Mouse (Mus musculus): ENCODE measurements around the gene Etfb. TPM values are rescaled to one million over a fixed set of nuclear protein-coding genes. Genes with fewer than 3 reads are reported as not detected.

Etfb gene
- total and polyA plus RNA-seq, 3 experiments = 60.1 to 218 (median 92.3) TPM

- H3K36me3 ChIP-seq (replicated peaks) = no peaks in the 10 kb centered on the region
- H3K27me3 ChIP-seq (ENCODE audit: insufficient read depth, low read length) = peaks cover 2% of the 10 kb centered on the region; the same call in 1 of the 2 replicates
- DNase-seq (ENCODE audit: low spot score) (no peak), ATAC-seq (ENCODE audit: extremely low read depth, insufficient number of reproducible peaks, low FRiP score, poor library complexity, severe bottlenecking) (no peak)
- H3K4me3 ChIP-seq (ENCODE audit: low read depth, low read length) = no peak overlapping the region
- no peak for TF ChIP-seq GATA2 (IDR thresholded peaks at IDR 0.05; ENCODE audit: borderline replicate concordance, low read depth, low read length)
- TF ChIP-seq POLR2AphosphoS5 (IDR thresholded peaks at IDR 0.05; ENCODE audit: insufficient replicate concordance, low read depth, low read length) = no peak
- TF ChIP-seq TAL1 (conservative IDR thresholded peaks at IDR 0.05; ENCODE audit: low read depth, low read length) = no peak
- TF ChIP-seq CTCF (IDR thresholded peaks at IDR 0.05; ENCODE audit: low read depth, low read length) = no peak
- TF ChIP-seq GATA1 (IDR thresholded peaks at IDR 0.05; ENCODE audit: borderline replicate concordance, low read length) = no peak
- H3K4me1 ChIP-seq (ENCODE audit: insufficient read depth, low read depth, low read length) = no peaks in the 10 kb centered on the region
- H3K9me3 ChIP-seq (replicated peaks) = no peaks in the 10 kb centered on the region
These were observed 39.4 kb downstream of the Etfb start for GRCm38 (mm10) chr7:43483236-43483635.

- Histone ChIP-seq H3K4me1 (ENCODE audit: insufficient read depth, low read depth, low read length) (no peaks in the 10 kb centered on the region), H3K27me3 (ENCODE audit: insufficient read depth, low read length) (no peaks in the 10 kb centered on the region), H3K9me3 (replicated peaks) (no peaks in the 10 kb centered on the region), H3K36me3 (replicated peaks) (no peaks in the 10 kb centered on the region), H3K4me3 (ENCODE audit: low read depth, low read length) (no peak overlapping the region)
- ATAC-seq (ENCODE audit: extremely low read depth, insufficient number of reproducible peaks, low FRiP score, poor library complexity, severe bottlenecking) (no peak), DNase-seq (ENCODE audit: low spot score) (no peak)
- TF ChIP-seq POLR2AphosphoS5 (IDR thresholded peaks at IDR 0.05; ENCODE audit: insufficient replicate concordance, low read depth, low read length) = no peak
- TF ChIP-seq GATA1 (IDR thresholded peaks at IDR 0.05; ENCODE audit: borderline replicate concordance, low read length) = no peak
- TF ChIP-seq TAL1 (conservative IDR thresholded peaks at IDR 0.05; ENCODE audit: low read depth, low read length) = no peak
- no peak for TF ChIP-seq GATA2 (IDR thresholded peaks at IDR 0.05; ENCODE audit: borderline replicate concordance, low read depth, low read length)
- TF ChIP-seq CTCF (IDR thresholded peaks at IDR 0.05; ENCODE audit: low read depth, low read length) = no peak
These were observed 44.8 kb downstream of the Etfb start for GRCm38 (mm10) chr7:43488646-43489045.

- Histone ChIP-seq H3K4me1 (ENCODE audit: insufficient read depth, low read depth, low read length) (no peaks in the 10 kb centered on the region), H3K9me3 (replicated peaks) (no peaks in the 10 kb centered on the region), H3K36me3 (replicated peaks) (no peaks in the 10 kb centered on the region), H3K27me3 (ENCODE audit: insufficient read depth, low read length) (no peaks in the 10 kb centered on the region), H3K4me3 (ENCODE audit: low read depth, low read length) (no peak within 1 kb of the TSS)
- DNase-seq (ENCODE audit: low spot score) = no peak
- TF ChIP-seq CTCF (IDR thresholded peaks at IDR 0.05; ENCODE audit: low read depth, low read length) (no peak), GATA1 (IDR thresholded peaks at IDR 0.05; ENCODE audit: borderline replicate concordance, low read length) (no peak), GATA2 (IDR thresholded peaks at IDR 0.05; ENCODE audit: borderline replicate concordance, low read depth, low read length) (no peak), TAL1 (conservative IDR thresholded peaks at IDR 0.05; ENCODE audit: low read depth, low read length) (no peak), POLR2AphosphoS5 (IDR thresholded peaks at IDR 0.05; ENCODE audit: insufficient replicate concordance, low read depth, low read length) (no peak)
- no peak for ATAC-seq (ENCODE audit: extremely low read depth, insufficient number of reproducible peaks, low FRiP score, poor library complexity, severe bottlenecking)
These were observed 45.8 kb downstream of the Etfb start, which contains the start of gene Iglon5 for GRCm38 (mm10) chr7:43489631-43490125. Gene Iglon5 (minus strand): TSS chr7:43490075.

GRCm38 (mm10) chr7:43490182-43490584 is 46.3 kb downstream of the Etfb start:
- H3K9me3 ChIP-seq (replicated peaks) = no peaks in the 10 kb centered on the region
- H3K27me3 ChIP-seq (ENCODE audit: insufficient read depth, low read length) = no peaks in the 10 kb centered on the region
- TF ChIP-seq TAL1 (conservative IDR thresholded peaks at IDR 0.05; ENCODE audit: low read depth, low read length) = no peak
- TF ChIP-seq POLR2AphosphoS5 (IDR thresholded peaks at IDR 0.05; ENCODE audit: insufficient replicate concordance, low read depth, low read length) = no peak
- no peak for TF ChIP-seq CTCF (IDR thresholded peaks at IDR 0.05; ENCODE audit: low read depth, low read length)
- TF ChIP-seq GATA1 (IDR thresholded peaks at IDR 0.05; ENCODE audit: borderline replicate concordance, low read length) = no peak
- TF ChIP-seq GATA2 (IDR thresholded peaks at IDR 0.05; ENCODE audit: borderline replicate concordance, low read depth, low read length) = no peak
- H3K36me3 ChIP-seq (replicated peaks) = no peaks in the 10 kb centered on the region
- ATAC-seq (ENCODE audit: extremely low read depth, insufficient number of reproducible peaks, low FRiP score, poor library complexity, severe bottlenecking) = no peak
- no peak overlapping the region for H3K4me3 ChIP-seq (ENCODE audit: low read depth, low read length)
- H3K4me1 ChIP-seq (ENCODE audit: insufficient read depth, low read depth, low read length) = no peaks in the 10 kb centered on the region
- no peak for DNase-seq (ENCODE audit: low spot score)

GRCm38 (mm10) chr7:43490861-43491260 is 47.0 kb downstream of the Etfb start:
- H3K4me1 ChIP-seq (ENCODE audit: insufficient read depth, low read depth, low read length) = no peaks in the 10 kb centered on the region
- TF ChIP-seq GATA1 (IDR thresholded peaks at IDR 0.05; ENCODE audit: borderline replicate concordance, low read length) (no peak), POLR2AphosphoS5 (IDR thresholded peaks at IDR 0.05; ENCODE audit: insufficient replicate concordance, low read depth, low read length) (no peak), TAL1 (conservative IDR thresholded peaks at IDR 0.05; ENCODE audit: low read depth, low read length) (no peak), GATA2 (IDR thresholded peaks at IDR 0.05; ENCODE audit: borderline replicate concordance, low read depth, low read length) (no peak), CTCF (IDR thresholded peaks at IDR 0.05; ENCODE audit: low read depth, low read length) (no peak)
- H3K27me3 ChIP-seq (ENCODE audit: insufficient read depth, low read length) = no peaks in the 10 kb centered on the region
- H3K9me3 ChIP-seq (replicated peaks) = no peaks in the 10 kb centered on the region
- no peak overlapping the region for H3K4me3 ChIP-seq (ENCODE audit: low read depth, low read length)
- ATAC-seq (ENCODE audit: extremely low read depth, insufficient number of reproducible peaks, low FRiP score, poor library complexity, severe bottlenecking) (no peak), DNase-seq (ENCODE audit: low spot score) (no peak)
- H3K36me3 ChIP-seq (replicated peaks) = no peaks in the 10 kb centered on the region

- no peak for TF ChIP-seq TAL1 (conservative IDR thresholded peaks at IDR 0.05; ENCODE audit: low read depth, low read length)
- TF ChIP-seq POLR2AphosphoS5 (IDR thresholded peaks at IDR 0.05; ENCODE audit: insufficient replicate concordance, low read depth, low read length) = no peak
- no peak for TF ChIP-seq GATA2 (IDR thresholded peaks at IDR 0.05; ENCODE audit: borderline replicate concordance, low read depth, low read length)
- TF ChIP-seq CTCF (IDR thresholded peaks at IDR 0.05; ENCODE audit: low read depth, low read length) = no peak
- no peak for TF ChIP-seq GATA1 (IDR thresholded peaks at IDR 0.05; ENCODE audit: borderline replicate concordance, low read length)
- no peak for ATAC-seq (ENCODE audit: extremely low read depth, insufficient number of reproducible peaks, low FRiP score, poor library complexity, severe bottlenecking)
- H3K27me3 ChIP-seq (ENCODE audit: insufficient read depth, low read length) = no peaks in the 10 kb centered on the region
- H3K36me3 ChIP-seq (replicated peaks) = no peaks in the 10 kb centered on the region
- H3K9me3 ChIP-seq (replicated peaks) = no peaks in the 10 kb centered on the region
- no peak for DNase-seq (ENCODE audit: low spot score)
- H3K4me3 ChIP-seq (ENCODE audit: low read depth, low read length) = no peak overlapping the region
- no peaks in the 10 kb centered on the region for H3K4me1 ChIP-seq (ENCODE audit: insufficient read depth, low read depth, low read length)
These were observed 51.6 kb downstream of the Etfb start for GRCm38 (mm10) chr7:43495343-43496021.

Other genes with a start within 250 kb of the Etfb start
- gene Zfp715, start 130.8 kb upstream of the Etfb start, total RNA-seq (2014; fragmentation: Nextera tagmentation) = 16.0 and 21.3 TPM in 2 replicates
- gene Zfp715, start 130.8 kb upstream of the Etfb start, total RNA-seq (2017) = 21.4 and 23.8 TPM in 2 replicates
- gene Zfp715, start 130.8 kb upstream of the Etfb start, polyA plus RNA-seq (2012) = 1.7 and 3.9 TPM in 2 replicates
- gene Siglecf, start 92.7 kb upstream of the Etfb start, total RNA-seq (2014; fragmentation: Nextera tagmentation) = not detected in 2 replicates
- 1.4 and 1.5 TPM in 2 replicates for gene Siglecf, start 92.7 kb upstream of the Etfb start, total RNA-seq (2017)
- 0.19 and 0.24 TPM in 2 replicates for gene Siglecf, start 92.7 kb upstream of the Etfb start, polyA plus RNA-seq (2012)
- gene Siglecg, start 35.9 kb upstream of the Etfb start, total RNA-seq (2014; fragmentation: Nextera tagmentation) = not detected in 2 replicates
- gene Siglecg, start 35.9 kb upstream of the Etfb start, total RNA-seq (2017) = 0.06 and 0.11 TPM in 2 replicates
- not detected in 2 replicates for gene Siglecg, start 35.9 kb upstream of the Etfb start, polyA plus RNA-seq (2012)
- not detected in 2 replicates for gene Lim2, start 16.4 kb upstream of the Etfb start, total RNA-seq (2014; fragmentation: Nextera tagmentation)
- not detected in 2 replicates for gene Lim2, start 16.4 kb upstream of the Etfb start, total RNA-seq (2017)
- 0.04 TPM in 1 of 2 replicates, not detected in the other for gene Lim2, start 16.4 kb upstream of the Etfb start, polyA plus RNA-seq (2012)
- not detected in 2 replicates for gene Nkg7, start 7.0 kb upstream of the Etfb start, total RNA-seq (2014; fragmentation: Nextera tagmentation)
- not detected in 2 replicates for gene Nkg7, start 7.0 kb upstream of the Etfb start, total RNA-seq (2017)
- gene Nkg7, start 7.0 kb upstream of the Etfb start, polyA plus RNA-seq (2012) = not detected in 2 replicates
- gene Cldnd2, start 3.3 kb upstream of the Etfb start, total RNA-seq (2014; fragmentation: Nextera tagmentation) = not detected in 2 replicates
- not detected in 2 replicates for gene Cldnd2, start 3.3 kb upstream of the Etfb start, total RNA-seq (2017)
- not detected in 2 replicates for gene Cldnd2, start 3.3 kb upstream of the Etfb start, polyA plus RNA-seq (2012)
- gene Gm45233, start within 50 bp of the Etfb start, total RNA-seq (2014; fragmentation: Nextera tagmentation) = 3.5 TPM in 1 of 2 replicates, not detected in the other
- gene Gm45233, start within 50 bp of the Etfb start, total RNA-seq (2017) = 0.93 TPM in 1 of 2 replicates, not detected in the other
- not detected in 2 replicates for gene Gm45233, start within 50 bp of the Etfb start, polyA plus RNA-seq (2012)
- not detected in 2 replicates for gene Vsig10l, start 19.1 kb downstream of the Etfb start, total RNA-seq (2014; fragmentation: Nextera tagmentation)
- 0.33 and 0.35 TPM in 2 replicates for gene Vsig10l, start 19.1 kb downstream of the Etfb start, total RNA-seq (2017)
- gene Vsig10l, start 19.1 kb downstream of the Etfb start, polyA plus RNA-seq (2012) = 0.32 and 0.44 TPM in 2 replicates
- gene Iglon5, start 46.0 kb downstream of the Etfb start, total RNA-seq (2014; fragmentation: Nextera tagmentation) = not detected in 2 replicates
- 0.05 and 0.06 TPM in 2 replicates for gene Iglon5, start 46.0 kb downstream of the Etfb start, total RNA-seq (2017)
- gene Iglon5, start 46.0 kb downstream of the Etfb start, polyA plus RNA-seq (2012) = not detected in 2 replicates
- gene 4931406B18Rik, start 61.9 kb downstream of the Etfb start, total RNA-seq (2014; fragmentation: Nextera tagmentation) = not detected in 2 replicates
- 0.06 and 0.44 TPM in 2 replicates for gene 4931406B18Rik, start 61.9 kb downstream of the Etfb start, total RNA-seq (2017)
- gene 4931406B18Rik, start 61.9 kb downstream of the Etfb start, polyA plus RNA-seq (2012) = not detected in 2 replicates
- gene Cd33, start 100.3 kb downstream of the Etfb start, total RNA-seq (2014; fragmentation: Nextera tagmentation) = 0.10 TPM in 1 of 2 replicates, not detected in the other
- gene Cd33, start 100.3 kb downstream of the Etfb start, total RNA-seq (2017) = 0.41 and 0.60 TPM in 2 replicates
- 0.13 and 0.69 TPM in 2 replicates for gene Cd33, start 100.3 kb downstream of the Etfb start, polyA plus RNA-seq (2012)
- 1.2 and 1.3 TPM in 2 replicates for gene Zfp658, start 118.2 kb downstream of the Etfb start, total RNA-seq (2014; fragmentation: Nextera tagmentation)
- 1.1 and 1.2 TPM in 2 replicates for gene Zfp658, start 118.2 kb downstream of the Etfb start, total RNA-seq (2017)
- gene Zfp658, start 118.2 kb downstream of the Etfb start, polyA plus RNA-seq (2012) = 0.24 and 0.25 TPM in 2 replicates
- gene Zfp719, start 135.5 kb downstream of the Etfb start, total RNA-seq (2014; fragmentation: Nextera tagmentation) = 7.0 and 11.0 TPM in 2 replicates
- gene Zfp719, start 135.5 kb downstream of the Etfb start, total RNA-seq (2017) = 6.4 and 7.8 TPM in 2 replicates
- gene Zfp719, start 135.5 kb downstream of the Etfb start, polyA plus RNA-seq (2012) = 0.07 and 0.12 TPM in 2 replicates
- gene Zfp819, start 163.1 kb downstream of the Etfb start, total RNA-seq (2014; fragmentation: Nextera tagmentation) = not detected in 2 replicates
- 0.05 TPM in 1 of 2 replicates, not detected in the other for gene Zfp819, start 163.1 kb downstream of the Etfb start, total RNA-seq (2017)
- gene Zfp819, start 163.1 kb downstream of the Etfb start, polyA plus RNA-seq (2012) = not detected in 2 replicates
- gene Ceacam18, start 190.6 kb downstream of the Etfb start, total RNA-seq (2014; fragmentation: Nextera tagmentation) = not detected in 2 replicates
- 0.16 and 0.29 TPM in 2 replicates for gene Ceacam18, start 190.6 kb downstream of the Etfb start, total RNA-seq (2017)
- gene Ceacam18, start 190.6 kb downstream of the Etfb start, polyA plus RNA-seq (2012) = not detected in 2 replicates
- 1.2 TPM in 1 of 2 replicates, not detected in the other for gene Siglece, start 216.1 kb downstream of the Etfb start, total RNA-seq (2014; fragmentation: Nextera tagmentation)
- 0.05 TPM in 1 of 2 replicates, not detected in the other for gene Siglece, start 216.1 kb downstream of the Etfb start, total RNA-seq (2017)
- not detected in 2 replicates for gene Siglece, start 216.1 kb downstream of the Etfb start, polyA plus RNA-seq (2012)
- 2.5 and 2.7 TPM in 2 replicates for gene Ctu1, start 227.9 kb downstream of the Etfb start, total RNA-seq (2014; fragmentation: Nextera tagmentation)
- gene Ctu1, start 227.9 kb downstream of the Etfb start, total RNA-seq (2017) = 6.5 and 8.6 TPM in 2 replicates
- 14.9 and 20.9 TPM in 2 replicates for gene Ctu1, start 227.9 kb downstream of the Etfb start, polyA plus RNA-seq (2012)
- not detected in 2 replicates for gene Klk14, start 246.3 kb downstream of the Etfb start, total RNA-seq (2014; fragmentation: Nextera tagmentation)
- not detected in 2 replicates for gene Klk14, start 246.3 kb downstream of the Etfb start, total RNA-seq (2017)
- gene Klk14, start 246.3 kb downstream of the Etfb start, polyA plus RNA-seq (2012) = not detected in 2 replicates